Mouse (Mus musculus): ENCODE data around the gene Diexf. TPM values are rescaled to one million over a fixed set of nuclear protein-coding genes. Genes with fewer than 3 reads are reported as not detected.

Diexf gene
- polyA plus RNA-seq, 1 experiment, result 13.0 TPM

- 89% methylated on average over 3 of the region's 3 CpGs for WGBS
- H3K36me3 ChIP-seq (ENCODE audit: control insufficient read depth, insufficient read depth, low read length), result peaks cover 5% of the 10 kb centered on the region; the same call in 1 of the 2 replicates
- DNase-seq, result no peak
- no peak within 1 kb of the TSS for H3K4me3 ChIP-seq (ENCODE audit: insufficient read depth, low read depth, low read length)
- TF ChIP-seq CTCF (conservative IDR thresholded peaks at IDR 0.05; ENCODE audit: insufficient read depth, insufficient read length, low read depth, low read length), result no peak
- no peak for TF ChIP-seq POLR2A (IDR thresholded peaks at IDR 0.05; ENCODE audit: low read depth, low read length)
- H3K4me1 ChIP-seq (ENCODE audit: control insufficient read depth, insufficient read depth, low read length), result peaks cover 8% of the 10 kb centered on the region; the same call in 1 of the 2 replicates
- H3K27ac ChIP-seq (ENCODE audit: insufficient read depth, low read depth, low read length), result no peak within 1 kb of the TSS
- H3K27me3 ChIP-seq (replicated peaks; ENCODE audit: control insufficient read depth, insufficient read depth, low read length), result no peaks in the 10 kb centered on the region
Measured at GRCm38 (mm10) chr1:193167746-193168145, 37.7 kb upstream of the Diexf start, which contains the start of gene A130010J15Rik. Gene A130010J15Rik, plus strand, starts transcription at chr1:193168046.

- H3K36me3 ChIP-seq (ENCODE audit: control insufficient read depth, insufficient read depth, low read length), result no peaks in the 10 kb centered on the region
- H3K4me3 ChIP-seq (ENCODE audit: insufficient read depth, low read depth, low read length), result no peak overlapping the region; the same call in 1 of the 2 replicates
Measured at GRCm38 (mm10) chr1:193160317-193161032, 30.4 kb upstream of the Diexf start.

GRCm38 (mm10) chr1:193159613-193160012 is 29.5 kb upstream of the Diexf start:
- H3K27me3 ChIP-seq (replicated peaks; ENCODE audit: control insufficient read depth, insufficient read depth, low read length), result no peaks in the 10 kb centered on the region
- WGBS, result 65% methylated on average over 1 of the region's 1 CpGs
- H3K36me3 ChIP-seq (ENCODE audit: control insufficient read depth, insufficient read depth, low read length), result no peaks in the 10 kb centered on the region
- H3K4me3 ChIP-seq (ENCODE audit: insufficient read depth, low read depth, low read length), result no peak overlapping the region
- DNase-seq, result no peak
- peaks cover 14% of the 10 kb centered on the region; the same call in 1 of the 2 replicates for H3K4me1 ChIP-seq (ENCODE audit: control insufficient read depth, insufficient read depth, low read length)
- TF ChIP-seq CTCF (conservative IDR thresholded peaks at IDR 0.05; ENCODE audit: insufficient read depth, insufficient read length, low read depth, low read length) (no peak), POLR2A (IDR thresholded peaks at IDR 0.05; ENCODE audit: low read depth, low read length) (no peak)
- no peak overlapping the region for H3K27ac ChIP-seq (ENCODE audit: insufficient read depth, low read depth, low read length)

More at GRCm38 (mm10) chr1:193160317-193161032, 30.4 kb upstream of the Diexf start:
- peak; percentile 46 for DNase-seq
- 24% methylated on average over 18 of the region's 18 CpGs for whole genome bisulfite sequencing
- no peak for TF ChIP-seq CTCF (conservative IDR thresholded peaks at IDR 0.05; ENCODE audit: insufficient read depth, insufficient read length, low read depth, low read length)
- TF ChIP-seq POLR2A (IDR thresholded peaks at IDR 0.05; ENCODE audit: low read depth, low read length), result no peak
- peaks cover 12% of the 10 kb centered on the region; the same call in 1 of the 2 replicates for H3K4me1 ChIP-seq (ENCODE audit: control insufficient read depth, insufficient read depth, low read length)
- H3K27me3 ChIP-seq (replicated peaks; ENCODE audit: control insufficient read depth, insufficient read depth, low read length), result no peaks in the 10 kb centered on the region
- H3K27ac ChIP-seq (ENCODE audit: insufficient read depth, low read depth, low read length), result no peak overlapping the region

- peaks cover 18% of the 10 kb centered on the region for H3K4me1 ChIP-seq (ENCODE audit: control insufficient read depth, insufficient read depth, low read length)
- TF ChIP-seq CTCF (conservative IDR thresholded peaks at IDR 0.05; ENCODE audit: insufficient read depth, insufficient read length, low read depth, low read length), result no peak
- TF ChIP-seq POLR2A (IDR thresholded peaks at IDR 0.05; ENCODE audit: low read depth, low read length), result no peak
- DNase-seq, result no peak
- no peaks in the 10 kb centered on the region for H3K36me3 ChIP-seq (ENCODE audit: control insufficient read depth, insufficient read depth, low read length)
- no peak overlapping the region for H3K27ac ChIP-seq (ENCODE audit: insufficient read depth, low read depth, low read length)
- no peaks in the 10 kb centered on the region for H3K27me3 ChIP-seq (replicated peaks; ENCODE audit: control insufficient read depth, insufficient read depth, low read length)
- WGBS, result 71% methylated on average over 3 of the region's 3 CpGs
- H3K4me3 ChIP-seq (ENCODE audit: insufficient read depth, low read depth, low read length), result no peak overlapping the region
Measured at GRCm38 (mm10) chr1:193159163-193159562, 29.1 kb upstream of the Diexf start.

GRCm38 (mm10) chr1:193157111-193157492 is 27.0 kb upstream of the Diexf start:
- TF ChIP-seq POLR2A (IDR thresholded peaks at IDR 0.05; ENCODE audit: low read depth, low read length) (no peak), CTCF (conservative IDR thresholded peaks at IDR 0.05; ENCODE audit: insufficient read depth, insufficient read length, low read depth, low read length) (no peak)
- H3K27me3 ChIP-seq (replicated peaks; ENCODE audit: control insufficient read depth, insufficient read depth, low read length), result no peaks in the 10 kb centered on the region
- H3K4me3 ChIP-seq (ENCODE audit: insufficient read depth, low read depth, low read length), result no peak overlapping the region
- DNase-seq, result peak; percentile 58
- 63% methylated on average over 8 of the region's 8 CpGs for WGBS
- no peak overlapping the region for H3K27ac ChIP-seq (ENCODE audit: insufficient read depth, low read depth, low read length)
- H3K4me1 ChIP-seq (ENCODE audit: control insufficient read depth, insufficient read depth, low read length), result peaks cover 20% of the 10 kb centered on the region
- H3K36me3 ChIP-seq (ENCODE audit: control insufficient read depth, insufficient read depth, low read length), result no peaks in the 10 kb centered on the region

- H3K4me1 ChIP-seq (ENCODE audit: control insufficient read depth, insufficient read depth, low read length), result peaks cover 20% of the 10 kb centered on the region
- DNase-seq, result peak; percentile 85
- no peak for TF ChIP-seq POLR2A (IDR thresholded peaks at IDR 0.05; ENCODE audit: low read depth, low read length)
- TF ChIP-seq CTCF (conservative IDR thresholded peaks at IDR 0.05; ENCODE audit: insufficient read depth, insufficient read length, low read depth, low read length), result no peak
- no peak overlapping the region for H3K4me3 ChIP-seq (ENCODE audit: insufficient read depth, low read depth, low read length)
- H3K27me3 ChIP-seq (replicated peaks; ENCODE audit: control insufficient read depth, insufficient read depth, low read length), result no peaks in the 10 kb centered on the region
- 63% methylated on average over 15 of the region's 15 CpGs for WGBS
- H3K27ac ChIP-seq (ENCODE audit: insufficient read depth, low read depth, low read length), result peak overlapping the region; percentile 2; the same call in 1 of the 2 replicates
- H3K36me3 ChIP-seq (ENCODE audit: control insufficient read depth, insufficient read depth, low read length), result no peaks in the 10 kb centered on the region
Measured at GRCm38 (mm10) chr1:193156316-193157110, 26.4 kb upstream of the Diexf start.

GRCm38 (mm10) chr1:193153561-193153960 is 23.5 kb upstream of the Diexf start:
- Histone ChIP-seq H3K36me3 (ENCODE audit: control insufficient read depth, insufficient read depth, low read length) (no peaks in the 10 kb centered on the region), H3K27ac (ENCODE audit: insufficient read depth, low read depth, low read length) (peak overlapping the region; percentile 32; the same call in 1 of the 2 replicates), H3K27me3 (replicated peaks; ENCODE audit: control insufficient read depth, insufficient read depth, low read length) (no peaks in the 10 kb centered on the region), H3K4me1 (ENCODE audit: control insufficient read depth, insufficient read depth, low read length) (peaks cover 14% of the 10 kb centered on the region), H3K4me3 (ENCODE audit: insufficient read depth, low read depth, low read length) (peak overlapping the region; percentile 77)
- WGBS, result 16% methylated on average over 16 of the region's 16 CpGs
- DNase-seq, result peak; percentile 53
- no peak for TF ChIP-seq POLR2A (IDR thresholded peaks at IDR 0.05; ENCODE audit: low read depth, low read length)
- TF ChIP-seq CTCF (conservative IDR thresholded peaks at IDR 0.05; ENCODE audit: insufficient read depth, insufficient read length, low read depth, low read length), result no peak
